Mouse (Mus musculus) lung, adult 18-20 months (tissue): ENCODE measurements at regions not wholly inside any gene's neighbourhood (a gene's known extent, or its start where the extent isn't known, plus 50 kb on each side); places are given as distances from the start of the nearest gene placed in this dataset.

Experiments used
- DNase-seq, 2 experiments: peaks; one replicate each; pipeline ENCODE4 v3.0.0; 2022; ENCODE audit warnings: mixed read lengths in 2 of 2

DNA sequence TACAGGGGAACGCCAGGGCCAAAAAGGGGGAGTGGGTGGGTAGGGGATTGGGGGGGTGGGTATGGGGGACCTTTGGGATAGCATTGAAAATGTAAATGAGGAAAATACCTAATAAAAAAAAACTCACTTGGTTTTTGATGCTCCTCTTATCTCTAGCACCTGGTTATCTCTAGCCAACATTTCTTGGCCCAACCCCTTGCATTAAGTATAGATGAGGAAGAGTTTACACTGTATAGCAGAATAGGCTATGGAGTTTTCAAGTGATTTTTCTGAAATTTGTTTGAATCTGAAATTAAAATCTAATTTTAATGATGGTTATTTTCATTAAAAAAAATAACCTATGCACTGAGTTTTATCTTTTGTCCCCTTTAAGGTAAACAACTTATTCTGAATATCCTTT, 68.8 kb upstream of the Il15 start:
- no peak for DNase-seq

DNA sequence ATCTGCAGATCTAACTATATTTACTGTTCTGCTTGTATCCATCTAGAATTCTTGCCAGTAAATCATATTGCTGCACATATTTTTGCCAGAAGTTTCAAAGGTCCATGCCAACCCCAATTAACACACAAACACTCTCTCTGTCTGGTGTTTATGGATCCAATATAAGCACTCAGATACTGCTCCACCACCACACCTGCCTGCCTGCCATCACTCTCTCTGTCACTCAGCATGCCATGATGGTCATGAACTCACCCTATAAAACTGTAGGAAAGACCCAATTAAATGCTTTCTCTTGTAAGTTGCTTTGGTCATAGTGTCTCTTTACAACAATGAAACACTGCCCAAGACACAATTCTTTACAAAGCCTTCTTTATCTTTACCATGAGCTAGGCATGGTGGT, 66.8 kb upstream of the Il15 start:
- no peak for DNase-seq

DNA sequence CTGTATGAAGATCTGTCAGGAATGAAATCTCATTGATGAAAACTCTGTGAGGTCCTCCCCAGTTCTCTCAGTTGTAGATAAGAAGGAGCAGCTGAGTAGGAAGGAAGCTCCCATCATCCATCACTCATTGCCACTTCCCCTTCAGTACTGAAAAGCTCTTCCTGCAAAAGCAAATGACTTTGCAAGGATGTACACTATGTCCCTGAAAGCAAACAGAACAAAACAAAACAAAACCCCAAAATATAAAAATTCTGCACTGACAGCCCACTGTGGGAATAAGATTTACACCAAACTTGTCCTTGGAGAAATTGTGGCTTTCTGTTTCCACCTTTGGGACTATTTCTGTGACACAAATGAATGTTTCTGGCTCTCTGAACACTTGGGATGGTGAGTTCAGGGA, 59.8 kb upstream of the Il15 start:
- DNase-seq = no peak

DNA sequence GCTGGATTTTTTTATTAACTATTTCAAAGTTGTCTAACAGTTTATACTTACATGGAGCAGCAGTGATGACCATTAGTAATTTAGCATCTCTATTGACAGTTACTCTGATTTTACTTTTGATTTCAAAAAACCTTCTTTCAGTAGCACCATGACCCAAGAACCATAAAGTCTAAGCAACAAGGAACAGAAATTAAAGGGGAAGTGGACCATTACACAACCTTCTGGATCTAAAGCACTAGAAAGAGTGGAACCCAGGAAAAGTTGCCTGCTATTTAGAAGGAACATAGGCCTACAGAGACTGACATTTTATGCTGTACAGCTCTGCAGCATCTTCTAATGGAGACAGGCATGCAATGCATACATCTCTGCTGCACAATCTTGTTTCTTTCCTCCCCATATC, 56.0 kb upstream of the Il15 start:
- DNase-seq = no peak

DNA sequence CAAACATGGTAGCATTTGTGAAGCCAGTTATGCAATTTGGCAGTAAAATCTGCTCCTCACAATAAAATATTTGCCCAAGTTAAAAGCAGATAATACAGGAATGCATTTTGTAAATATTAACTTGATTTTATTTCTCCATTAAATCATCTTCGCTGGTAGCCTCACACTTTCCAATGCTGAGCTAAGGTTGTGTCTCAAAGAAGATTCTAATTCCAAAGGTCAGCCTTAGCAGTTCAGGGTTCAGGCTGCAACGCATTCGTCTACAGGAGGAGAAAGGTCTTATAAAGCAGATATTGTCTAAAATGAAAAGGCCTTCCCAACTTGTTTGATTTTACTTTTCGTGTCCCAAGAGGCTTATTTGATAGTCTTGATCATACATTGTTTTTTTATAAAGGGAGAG, 51.0 kb upstream of the Il15 start:
- DNase-seq = no peak
